Mouse (Mus musculus): ENCODE measurements around the gene Ppat.

DNA sequence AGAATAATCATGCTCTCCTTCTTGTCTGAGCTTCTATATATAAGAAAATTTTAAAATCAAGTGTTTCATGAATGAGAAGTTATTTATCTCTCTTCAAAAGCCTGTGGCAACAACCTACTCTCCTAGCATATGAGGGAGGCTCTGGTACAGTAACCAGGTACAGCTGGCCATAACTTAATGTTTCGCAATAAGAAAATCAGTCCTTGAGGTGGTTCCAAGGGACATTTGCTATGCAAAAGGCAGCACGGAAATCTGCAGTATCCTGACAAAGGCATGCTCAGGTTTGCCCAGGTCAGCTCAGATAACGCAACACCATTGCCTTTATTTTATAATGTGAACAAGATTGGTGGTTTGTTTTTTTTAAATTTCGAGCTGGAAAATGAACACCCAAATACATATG is 9.4 kb downstream of the Ppat start:
- no peak for TF ChIP-seq CTCF (conservative IDR thresholded peaks at IDR 0.05; ENCODE audit: low read length)
- TF ChIP-seq POU5F1 (IDR thresholded peaks at IDR 0.05; ENCODE audit: borderline replicate concordance, low read length), result no peak
